Mouse (Mus musculus) erythroblast, embryonic 14.5 days (primary cell): Measurements from ENCODE around the gene 2310057M21Rik.

Experiments used
- GATA1 ChIP-seq: IDR thresholded peaks from 2 replicates; pipeline ENCODE4 v1.6.1; 2012; ENCODE audit warnings: low read length, inconsistent platforms, mixed read lengths
- TAL1 ChIP-seq: IDR thresholded peaks from 3 replicates; pipeline ENCODE4 v1.6.1; 2012; ENCODE audit warnings: low read length, inconsistent platforms, mixed read lengths

GRCm38 (mm10) chr7:131329416-131329815, 33.1 kb downstream of the 2310057M21Rik start, which contains the start of gene Fam24b:
- TF ChIP-seq GATA1 (no peak), TAL1 (no peak)
